Mouse (Mus musculus) testis, postnatal 14 days (tissue): ENCODE results near the gene Per1.

Experiments
- DNase-seq: peaks from one replicate; pipeline ENCODE4 v3.0.0; 2021; ENCODE audit warnings: low spot score

Gene Per1

GRCm38 (mm10) chr11:69116843-69117242, 21.8 kb downstream of the Per1 start:
- no peak for DNase-seq

DNA sequence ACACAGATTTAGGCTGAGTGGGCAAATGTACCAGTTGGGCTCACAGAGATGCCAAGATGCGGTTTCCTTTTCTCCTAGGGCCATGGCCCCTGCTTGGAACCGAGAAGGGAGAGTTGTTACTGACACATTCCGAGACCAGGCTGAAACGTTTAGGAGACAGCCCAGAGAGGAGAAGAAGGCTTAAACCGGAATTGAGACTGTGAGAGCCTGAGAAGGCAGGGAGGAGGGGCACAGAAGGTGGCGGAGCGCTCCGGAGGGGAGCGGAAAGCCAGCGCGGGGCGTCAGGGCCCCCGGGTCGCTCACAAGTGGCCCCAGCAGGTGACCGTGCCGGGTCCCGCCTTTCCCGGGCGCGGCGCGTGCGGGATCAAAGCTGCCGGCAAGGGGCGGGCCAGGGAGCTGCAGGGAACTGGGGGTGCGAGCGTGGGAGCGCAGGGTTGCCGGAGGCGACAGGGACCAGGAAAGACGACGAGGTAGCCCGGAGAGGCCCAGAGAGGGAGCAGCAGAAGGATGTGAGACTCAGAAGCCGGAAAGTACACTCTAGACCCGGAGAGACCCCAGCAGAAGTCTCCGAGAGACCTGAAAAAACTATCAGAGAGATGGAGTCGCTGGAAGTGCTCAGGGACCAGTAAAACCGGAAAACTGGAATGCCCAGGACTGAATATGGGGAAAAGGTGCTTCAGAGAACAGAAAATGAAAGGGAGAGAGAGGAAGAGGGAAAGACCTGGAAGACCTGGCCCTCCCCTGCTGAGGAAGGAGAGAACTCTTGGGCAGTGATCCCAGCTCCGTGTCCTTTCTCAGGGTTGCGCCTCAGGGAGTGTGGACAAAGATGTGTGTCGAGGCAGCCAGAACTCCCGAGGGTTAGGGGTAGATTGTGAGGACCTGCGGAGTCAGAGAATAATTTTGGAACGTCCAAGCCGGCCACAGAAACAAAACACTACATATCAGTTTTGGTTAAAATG, 23.0 kb downstream of the Per1 start:
- peak; percentile 73 for DNase-seq

- peak; percentile 83 for DNase-seq
These were observed 23.7 kb downstream of the Per1 start for GRCm38 (mm10) chr11:69118765-69119164.

DNA sequence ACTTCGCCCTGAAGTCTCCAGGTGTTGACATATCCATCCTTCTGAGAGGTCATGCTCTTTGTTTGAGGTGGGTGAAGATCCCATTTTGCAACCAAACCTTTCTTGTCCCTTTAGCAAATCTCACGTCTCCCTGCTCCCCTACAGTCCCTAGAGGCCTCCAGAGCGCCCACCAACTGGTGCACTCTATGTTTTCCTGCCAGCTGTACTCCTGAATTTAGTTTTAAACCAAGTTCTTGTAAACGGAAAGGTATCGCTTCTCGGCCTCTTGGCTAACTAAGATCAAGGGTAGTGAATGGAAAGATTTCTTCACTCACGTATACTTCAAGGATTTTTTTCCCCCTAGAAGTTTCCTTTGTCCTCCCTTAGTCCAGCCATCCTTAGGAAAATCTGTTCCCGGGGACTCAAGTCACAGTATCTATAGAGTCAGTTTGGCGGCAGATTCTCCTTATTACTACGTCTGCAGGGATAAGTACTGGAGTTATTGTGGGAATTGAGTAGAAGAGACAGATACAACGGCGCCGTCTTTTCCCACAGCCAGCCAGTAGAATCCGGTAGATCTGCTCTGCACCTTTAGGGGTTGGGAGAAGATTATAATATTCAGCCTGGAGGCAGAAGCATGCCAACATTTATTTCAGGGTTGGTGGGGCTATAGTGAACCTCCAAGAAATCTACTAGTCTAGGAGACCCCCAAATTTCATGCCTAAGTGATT, 24.6 kb downstream of the Per1 start:
- DNase-seq, result peak; percentile 13

DNA sequence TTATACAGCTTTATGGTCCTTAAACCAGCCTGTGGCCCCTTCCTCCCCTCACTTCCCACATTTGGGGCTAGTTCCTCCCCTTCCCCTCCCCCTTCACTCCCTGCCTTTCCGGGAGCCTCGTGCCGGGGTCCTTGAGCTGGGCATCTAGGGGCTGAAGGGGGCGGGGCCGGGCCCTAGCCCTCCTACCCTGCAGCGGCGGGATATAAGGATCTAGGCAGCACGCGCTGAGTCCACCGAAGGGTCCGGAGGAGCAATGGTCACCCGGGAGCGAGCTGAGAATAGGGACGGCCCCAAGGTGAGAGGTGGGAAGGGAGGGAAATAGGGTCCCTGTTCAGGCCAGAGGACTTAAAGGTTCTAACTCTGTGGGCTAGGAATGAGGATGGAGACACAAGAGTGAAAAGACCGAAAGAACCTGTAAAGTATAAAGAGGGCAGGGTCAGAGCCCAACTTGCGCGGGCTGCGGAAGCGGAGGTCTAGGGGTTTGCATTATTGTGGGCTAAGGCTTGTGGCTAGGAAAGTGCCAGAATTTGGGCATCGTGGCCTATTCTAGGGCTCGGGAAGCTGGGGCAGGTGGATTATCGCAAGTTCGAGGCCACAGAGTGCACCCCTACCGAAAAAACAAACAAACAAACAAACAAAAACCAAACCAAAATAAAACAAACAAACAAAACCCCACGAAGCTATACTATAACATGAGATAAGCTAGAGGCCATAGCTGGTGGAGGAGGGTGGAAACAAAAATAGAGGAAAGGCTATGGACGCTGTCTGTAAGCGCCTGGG, 25.4 kb downstream of the Per1 start, which contains the start of gene Hes7:
Gene Hes7 (plus strand): TSS at position 184 of the 780 bp plus-strand sequence.
- DNase-seq, result peak; percentile 63

- DNase-seq, result peak; percentile 46
These were observed 26.2 kb downstream of the Per1 start for GRCm38 (mm10) chr11:69121001-69121740.

DNA sequence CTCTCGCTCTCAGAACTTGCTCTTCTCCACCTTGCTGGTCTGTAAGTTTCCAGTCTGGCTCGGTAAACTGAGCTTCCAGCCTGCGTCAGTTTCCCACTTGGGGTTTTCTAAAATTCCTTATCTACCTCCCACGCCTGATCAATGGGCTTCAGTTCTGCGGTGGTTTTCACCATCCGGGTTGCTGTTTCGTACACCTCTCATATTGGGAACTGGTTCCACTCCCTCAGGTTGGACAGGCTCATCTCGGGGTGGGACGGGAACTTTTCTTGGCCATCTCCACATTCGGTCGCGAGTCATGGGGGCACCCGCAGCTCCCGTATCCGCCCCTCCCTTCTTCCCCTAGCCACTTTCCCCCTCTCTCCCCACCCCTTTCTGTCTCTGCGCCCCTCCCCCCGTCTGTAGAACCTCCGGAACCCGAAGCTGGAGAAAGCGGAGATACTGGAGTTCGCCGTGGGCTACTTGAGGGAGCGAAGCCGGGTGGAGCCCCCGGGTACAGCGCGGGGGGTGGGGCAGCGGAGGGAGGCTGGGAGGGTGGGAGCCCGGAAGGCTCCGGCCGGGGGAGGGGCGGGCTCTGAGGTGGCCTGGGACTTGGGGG, 26.8 kb downstream of the Per1 start:
- no peak for DNase-seq

DNA sequence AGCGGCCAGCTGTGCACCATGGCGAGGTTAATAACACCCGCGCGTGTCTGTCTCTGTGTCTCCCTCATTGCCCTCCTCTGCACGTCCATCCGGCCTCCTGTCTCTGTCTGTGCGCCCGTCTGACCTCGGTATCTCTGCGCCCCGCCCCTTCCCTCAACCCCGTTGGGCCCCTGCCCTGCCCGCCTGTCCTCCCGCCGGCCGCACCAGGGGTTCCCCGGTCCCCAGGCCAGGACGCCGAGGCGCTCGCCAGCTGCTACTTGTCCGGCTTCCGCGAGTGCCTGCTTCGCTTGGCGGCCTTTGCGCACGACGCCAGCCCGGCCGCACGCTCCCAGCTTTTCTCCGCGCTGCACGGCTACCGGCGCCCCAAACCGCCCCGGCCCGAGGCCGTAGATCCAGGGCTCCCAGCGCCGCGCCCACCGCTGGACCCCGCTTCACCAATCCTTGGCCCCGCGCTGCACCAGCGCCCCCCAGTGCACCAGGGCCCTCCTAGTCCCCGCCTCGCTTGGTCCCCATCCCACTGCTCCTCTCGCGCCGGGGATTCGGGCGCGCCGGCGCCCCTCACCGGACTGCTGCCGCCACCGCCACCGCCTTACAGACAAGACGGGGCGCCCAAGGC, 27.4 kb downstream of the Per1 start, which contains the start of gene 9130213A22Rik:
Gene 9130213A22Rik (minus strand): TSS at position 254 of the 616 bp plus-strand sequence.
- peak; percentile 84 for DNase-seq

- peak; percentile 86 for DNase-seq
These were observed 28.2 kb downstream of the Per1 start for GRCm38 (mm10) chr11:69123056-69123692.

DNA sequence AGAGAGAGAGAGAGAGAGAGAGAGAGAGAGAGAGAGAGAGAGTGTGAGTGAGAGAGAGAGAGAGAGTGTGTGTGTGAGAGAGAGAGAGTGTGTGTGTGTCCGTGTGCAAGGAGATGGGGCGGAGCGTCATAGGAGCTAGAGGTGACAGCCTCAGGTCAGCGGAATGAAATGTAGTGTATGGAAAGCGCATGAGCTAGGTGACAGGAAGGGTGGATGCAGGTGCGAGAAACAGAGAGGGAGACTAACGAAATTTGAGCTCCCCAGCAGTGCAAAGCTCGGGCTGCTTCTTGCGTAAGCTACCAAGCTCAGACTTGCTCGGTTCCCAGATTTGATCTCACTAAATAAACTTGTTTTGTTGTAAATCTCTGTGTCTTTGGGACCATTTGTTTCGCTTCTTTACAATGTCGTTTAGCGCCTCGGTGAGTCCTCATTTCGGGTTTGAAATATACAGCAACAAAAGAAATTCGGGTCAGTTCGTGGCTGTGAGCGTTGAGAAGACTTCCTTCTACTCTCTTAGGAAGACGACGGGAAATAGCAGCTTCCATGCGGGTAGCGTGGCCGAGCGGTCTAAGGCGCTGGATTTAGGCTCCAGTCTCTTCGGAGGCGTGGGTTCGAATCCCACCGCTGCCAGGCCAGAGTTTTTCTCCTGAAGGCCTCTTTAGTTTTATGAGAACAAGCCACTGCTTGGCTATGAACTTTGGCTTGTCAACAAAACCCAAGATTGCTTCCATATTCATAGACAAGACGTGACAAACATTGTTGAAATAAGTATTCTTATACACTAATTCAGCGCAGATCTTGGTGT, 28.9 kb downstream of the Per1 start:
- DNase-seq, result peak; percentile 88

- peak; percentile 66 for DNase-seq
These were observed 29.5 kb downstream of the Per1 start for GRCm38 (mm10) chr11:69124498-69124847.

- peak; percentile 81 for DNase-seq
These were observed 30.2 kb downstream of the Per1 start for GRCm38 (mm10) chr11:69125041-69125851.

DNA sequence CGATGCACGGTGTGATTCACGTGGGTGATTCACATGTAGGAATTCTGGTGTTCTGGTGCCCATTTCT, 30.7 kb downstream of the Per1 start, which contains the start of gene Aloxe3:
Gene Aloxe3 (plus strand): TSS at position 45 of the 67 bp plus-strand sequence.
- DNase-seq, result no peak

GRCm38 (mm10) chr11:69125919-69126705, 31.1 kb downstream of the Per1 start:
- peak; percentile 16 for DNase-seq

- DNase-seq, result peak; percentile 4
These were observed 31.7 kb downstream of the Per1 start for GRCm38 (mm10) chr11:69126706-69127095.

DNA sequence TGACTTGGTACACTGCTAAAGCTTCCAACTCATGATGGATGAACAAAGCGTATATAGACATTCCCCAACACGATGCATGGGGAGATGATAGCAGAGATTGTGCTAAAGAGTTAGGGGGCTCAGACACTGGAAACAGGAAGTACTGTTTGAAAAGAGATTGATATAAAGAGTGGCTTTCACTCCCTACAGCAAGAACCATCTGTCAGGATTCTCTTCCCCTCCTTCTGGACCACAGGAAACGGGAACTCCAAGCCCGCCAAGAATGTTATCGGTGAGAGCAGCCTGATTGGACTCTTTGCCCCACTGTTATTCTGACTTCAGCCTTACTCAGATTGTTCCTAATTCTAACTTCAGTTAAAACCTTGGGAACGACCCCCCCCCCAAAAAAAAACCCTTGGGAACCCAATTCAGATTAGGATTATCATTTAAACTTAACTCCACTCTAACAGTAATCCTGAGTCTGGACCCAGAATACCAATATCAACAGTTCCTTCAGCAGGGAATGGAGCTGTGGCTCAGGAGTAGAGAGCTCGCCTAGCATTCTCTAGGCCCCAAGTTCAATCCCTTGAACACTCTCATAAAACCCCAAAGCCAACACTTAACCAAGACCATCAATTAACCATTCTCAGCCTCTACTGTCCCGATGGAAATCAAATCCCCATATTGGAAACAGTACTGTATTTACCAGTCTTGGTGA, 33.6 kb downstream of the Per1 start:
- no peak for DNase-seq

DNA sequence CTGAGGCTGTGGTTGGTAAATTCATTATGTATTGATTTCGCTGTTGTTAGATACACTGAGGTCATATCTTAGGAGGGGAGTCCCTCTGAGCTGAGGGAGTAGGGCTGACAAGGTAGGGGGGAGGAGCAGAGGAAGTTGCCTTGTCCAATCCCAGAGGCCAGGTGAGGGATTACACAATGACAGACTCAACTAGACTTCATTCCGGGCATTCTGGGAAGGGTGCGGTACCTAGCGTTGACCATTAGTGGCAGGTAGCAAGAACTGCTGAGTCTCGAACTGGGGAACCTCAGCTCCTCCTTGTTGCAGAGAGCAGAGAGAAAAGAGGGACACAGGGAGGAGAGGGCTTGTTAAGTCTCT, 38.5 kb downstream of the Per1 start:
- no peak for DNase-seq
